Mouse (Mus musculus) erythroblast, embryonic 14.5 days (primary cell): ENCODE data around the gene Soat2. TPM values are rescaled to one million over a fixed set of nuclear protein-coding genes. Genes with fewer than 3 reads are reported as not detected.
"Not testable (repeated sequence)": the region's sequence is repeated elsewhere in the genome, so short reads cannot be mapped to it uniquely, and the experiment has no call there.

ENCODE experiments used
- H3K27me3 ChIP-seq: 2 replicates; pipeline ENCODE4 v1.6.1; 2012; ENCODE audit warnings: inconsistent platforms; ENCODE audit not compliant: control insufficient read depth
- H3K36me3 ChIP-seq: 2 replicates; pipeline ENCODE4 v1.6.1; 2012; ENCODE audit warnings: mild to moderate bottlenecking, inconsistent platforms; ENCODE audit not compliant: control insufficient read depth
- H3K4me1 ChIP-seq: 2 replicates; pipeline ENCODE4 v1.6.1; 2012; ENCODE audit warnings: inconsistent platforms; ENCODE audit not compliant: control insufficient read depth
- H3K4me3 ChIP-seq: replicated peaks from 2 replicates; pipeline ENCODE3; 2012; ENCODE audit warnings: moderate library complexity, mild to moderate bottlenecking, inconsistent platforms
- H3K9me3 ChIP-seq: 2 replicates; pipeline ENCODE4 v1.6.1; 2012; ENCODE audit warnings: low read length, inconsistent platforms, mixed read lengths; ENCODE audit not compliant: control insufficient read depth
- GATA1 ChIP-seq: IDR thresholded peaks from 2 replicates; pipeline ENCODE4 v1.6.1; 2012; ENCODE audit warnings: low read length, inconsistent platforms, mixed read lengths
- TAL1 ChIP-seq: IDR thresholded peaks from 3 replicates; pipeline ENCODE4 v1.6.1; 2012; ENCODE audit warnings: low read length, inconsistent platforms, mixed read lengths
- polyA plus RNA-seq: library from polyadenylated mRNA; stranded (reverse); fragments of >175 nt; gene quantifications from 2 replicates; pipeline ENCODE4 v1.2.3, GENCODE M21; 2012

Gene Soat2
- polyA plus RNA-seq, 1 experiment: 0.12 TPM

DNA sequence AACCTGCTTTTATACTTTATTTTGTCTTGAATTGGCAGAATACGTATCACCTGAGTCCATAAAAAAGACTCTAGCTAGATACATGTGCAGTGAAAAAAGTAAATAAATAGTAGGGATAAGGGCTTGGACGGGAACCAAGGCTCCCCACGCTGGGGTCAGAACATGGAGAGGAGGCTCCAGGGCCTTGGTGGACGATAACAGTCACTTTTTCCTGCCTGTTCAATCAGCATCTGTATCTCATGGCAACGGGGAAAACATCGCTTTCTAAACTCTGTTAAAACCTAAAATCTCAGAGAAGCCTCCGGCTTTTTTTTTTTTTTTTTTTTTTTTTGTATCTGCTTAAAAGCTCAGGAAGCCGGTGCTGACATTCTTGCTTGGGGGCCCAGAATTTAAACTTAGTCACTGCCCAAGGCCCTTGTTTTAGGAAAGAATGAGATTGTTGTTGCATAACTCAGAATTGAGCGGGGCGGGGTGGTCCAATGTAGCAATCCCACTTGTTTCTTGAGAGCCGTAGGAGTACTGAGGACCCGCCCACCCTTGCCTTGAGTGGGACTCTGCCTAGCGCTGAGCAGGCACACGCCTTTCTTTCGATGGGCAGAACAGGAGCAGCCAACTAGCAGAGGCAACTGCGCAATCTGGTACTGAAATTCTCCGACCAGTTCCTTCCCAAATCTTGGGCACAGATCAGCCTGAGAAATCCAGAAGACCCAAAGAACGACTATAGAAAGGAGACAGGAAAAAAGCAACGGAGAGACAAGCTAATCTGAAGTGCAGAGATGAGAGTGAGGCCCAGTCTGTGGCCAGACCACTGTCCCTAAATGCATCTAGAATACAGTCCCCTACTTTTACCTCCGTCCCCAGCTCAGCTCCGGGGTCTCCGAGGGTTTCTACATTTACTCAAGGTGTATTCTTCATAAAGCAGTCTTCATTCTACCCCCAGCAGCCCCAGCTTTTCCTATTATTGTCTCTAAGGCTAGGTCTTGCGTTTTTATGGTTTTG is 7.1 kb upstream of the Soat2 start:
- Histone ChIP-seq H3K27me3 (peaks cover 52% of the 10 kb centered on the region), H3K36me3 (no peaks in the 10 kb centered on the region), H3K9me3 (no peaks in the 10 kb centered on the region; the same call in 1 of the 2 replicates), H3K4me1 (peaks cover 22% of the 10 kb centered on the region), H3K4me3 (no peak overlapping the region)
- no peak for TF ChIP-seq GATA1
- TF ChIP-seq TAL1: no peak

DNA sequence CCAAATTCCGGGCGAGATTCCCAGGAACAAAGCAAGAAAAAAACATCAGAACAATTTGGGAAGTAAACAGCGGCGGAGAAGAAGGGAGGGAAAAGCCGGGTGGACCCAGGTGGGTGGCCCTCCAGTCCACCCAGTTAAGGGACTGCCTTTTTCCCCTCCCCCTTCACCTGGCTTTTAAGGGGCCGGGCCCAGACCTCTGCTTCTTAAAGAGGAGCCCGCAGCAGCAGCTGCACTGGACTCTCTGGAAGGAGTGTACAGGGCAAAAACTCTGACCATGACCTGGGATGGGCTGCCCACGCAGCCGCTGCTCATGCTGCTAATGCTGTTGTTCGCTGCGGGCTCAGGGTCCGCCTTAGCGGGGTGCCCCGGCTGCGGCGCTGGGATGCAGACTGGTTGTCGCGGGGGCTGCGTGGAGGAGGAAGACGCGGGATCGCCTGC is 6.0 kb upstream of the Soat2 start, which contains the start of gene Igfbp6:
Gene Igfbp6, plus strand, starts transcription at position 89 of the 438 bp plus-strand sequence.
- peaks cover 50% of the 10 kb centered on the region for H3K27me3 ChIP-seq
- TF ChIP-seq TAL1 (no peak), GATA1 (no peak)
- H3K36me3 ChIP-seq: no peaks in the 10 kb centered on the region
- H3K4me1 ChIP-seq: peaks cover 27% of the 10 kb centered on the region
- H3K4me3 ChIP-seq: no peak within 1 kb of the TSS
- no peaks in the 10 kb centered on the region; the same call in 1 of the 2 replicates for H3K9me3 ChIP-seq

DNA sequence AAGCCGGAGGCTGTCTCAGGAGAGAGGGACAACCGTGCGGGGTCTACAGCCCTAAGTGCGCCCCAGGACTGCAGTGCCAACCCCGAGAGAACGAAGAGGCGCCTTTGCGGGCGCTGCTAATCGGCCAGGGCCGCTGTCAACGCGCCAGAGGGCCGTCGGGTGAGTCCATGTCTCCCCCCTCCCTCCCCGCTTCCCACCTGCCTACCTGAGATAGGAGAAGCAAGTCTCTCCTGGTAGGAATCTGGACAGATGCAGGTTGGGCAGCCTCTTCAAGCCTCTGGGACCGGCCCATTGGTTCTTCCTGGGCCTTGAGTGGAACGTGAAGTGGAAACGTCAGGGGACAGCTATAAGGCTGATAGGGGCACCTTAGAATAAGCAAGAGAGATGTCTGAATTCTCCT is 5.6 kb upstream of the Soat2 start:
- H3K9me3 ChIP-seq: no peaks in the 10 kb centered on the region; the same call in 1 of the 2 replicates
- TF ChIP-seq GATA1 (no peak), TAL1 (no peak)
- no peak overlapping the region for H3K4me3 ChIP-seq
- peaks cover 31% of the 10 kb centered on the region for H3K4me1 ChIP-seq
- H3K27me3 ChIP-seq: peaks cover 48% of the 10 kb centered on the region
- H3K36me3 ChIP-seq: no peaks in the 10 kb centered on the region

DNA sequence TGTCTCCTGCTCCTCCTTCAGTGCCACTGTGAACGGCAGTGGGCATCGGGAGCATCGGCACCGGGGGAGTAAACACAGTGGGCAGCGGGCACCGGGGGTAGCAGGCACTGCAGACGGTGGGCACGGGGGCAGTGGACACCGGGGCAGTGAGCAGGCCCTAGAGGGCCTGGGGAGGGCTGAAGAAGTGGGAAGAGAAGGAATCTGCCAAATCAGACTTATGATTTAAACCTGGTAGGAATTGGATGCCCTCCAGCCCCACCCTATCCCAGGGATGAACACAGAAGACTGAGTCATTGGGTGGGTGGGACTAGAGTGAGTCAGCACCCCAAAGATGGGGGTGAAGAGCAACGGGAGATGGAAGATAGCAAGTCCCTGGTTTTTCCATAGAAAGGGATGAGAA is 5.0 kb upstream of the Soat2 start:
- TF ChIP-seq TAL1 (no peak), GATA1 (no peak)
- Histone ChIP-seq H3K4me1 (peaks cover 37% of the 10 kb centered on the region), H3K4me3 (no peak overlapping the region), H3K27me3 (peaks cover 48% of the 10 kb centered on the region), H3K36me3 (no peaks in the 10 kb centered on the region), H3K9me3 (no peaks in the 10 kb centered on the region; the same call in 1 of the 2 replicates)

DNA sequence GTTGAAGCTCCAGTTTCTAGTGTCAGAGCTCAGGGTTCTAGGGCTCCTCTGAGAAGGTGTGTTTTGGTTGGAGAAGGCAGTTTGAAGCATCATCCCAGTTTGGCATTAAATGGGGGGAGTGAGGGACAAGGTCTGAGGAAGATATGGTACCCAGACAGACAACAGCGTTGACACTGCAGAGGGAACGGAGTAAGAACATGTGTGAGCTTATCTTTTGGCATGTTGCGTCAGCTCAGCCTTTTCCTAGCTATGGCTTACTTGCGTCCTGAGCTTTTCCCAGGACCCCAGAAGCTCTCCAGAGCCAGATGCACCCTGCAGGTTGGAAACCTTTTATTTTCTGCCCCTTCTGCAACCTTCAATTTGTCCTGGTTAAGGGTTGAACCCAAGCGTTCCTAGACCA is 4.2 kb upstream of the Soat2 start:
- no peaks in the 10 kb centered on the region; the same call in 1 of the 2 replicates for H3K9me3 ChIP-seq
- peaks cover 45% of the 10 kb centered on the region for H3K4me1 ChIP-seq
- H3K4me3 ChIP-seq: no peak overlapping the region
- TF ChIP-seq TAL1 (no peak), GATA1 (no peak)
- H3K27me3 ChIP-seq: peaks cover 48% of the 10 kb centered on the region
- H3K36me3 ChIP-seq: no peaks in the 10 kb centered on the region

DNA sequence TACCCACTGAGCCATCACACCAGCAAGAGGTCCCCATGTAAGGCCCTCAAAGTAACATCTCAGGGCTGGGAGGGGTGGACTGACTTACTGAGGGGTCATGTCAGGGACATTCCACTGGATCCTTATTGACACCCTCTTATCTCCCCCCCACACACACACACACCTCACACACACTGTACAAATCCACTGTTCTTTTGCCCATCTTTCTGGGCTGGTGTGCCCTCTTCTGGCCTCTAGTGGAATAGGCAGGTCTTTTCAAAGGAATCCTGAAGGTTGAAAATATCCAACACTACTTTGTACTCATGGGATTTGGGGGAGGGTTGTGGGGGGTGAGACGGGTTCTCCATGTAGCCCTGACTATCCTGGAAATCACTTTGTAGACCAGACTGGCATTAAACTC is 3.4 kb upstream of the Soat2 start:
- Histone ChIP-seq H3K27me3 (peaks cover 42% of the 10 kb centered on the region), H3K4me3 (no peak overlapping the region), H3K9me3 (no peaks in the 10 kb centered on the region; the same call in 1 of the 2 replicates), H3K4me1 (peaks cover 49% of the 10 kb centered on the region), H3K36me3 (no peaks in the 10 kb centered on the region)
- no peak for TF ChIP-seq GATA1
- no peak for TF ChIP-seq TAL1

DNA sequence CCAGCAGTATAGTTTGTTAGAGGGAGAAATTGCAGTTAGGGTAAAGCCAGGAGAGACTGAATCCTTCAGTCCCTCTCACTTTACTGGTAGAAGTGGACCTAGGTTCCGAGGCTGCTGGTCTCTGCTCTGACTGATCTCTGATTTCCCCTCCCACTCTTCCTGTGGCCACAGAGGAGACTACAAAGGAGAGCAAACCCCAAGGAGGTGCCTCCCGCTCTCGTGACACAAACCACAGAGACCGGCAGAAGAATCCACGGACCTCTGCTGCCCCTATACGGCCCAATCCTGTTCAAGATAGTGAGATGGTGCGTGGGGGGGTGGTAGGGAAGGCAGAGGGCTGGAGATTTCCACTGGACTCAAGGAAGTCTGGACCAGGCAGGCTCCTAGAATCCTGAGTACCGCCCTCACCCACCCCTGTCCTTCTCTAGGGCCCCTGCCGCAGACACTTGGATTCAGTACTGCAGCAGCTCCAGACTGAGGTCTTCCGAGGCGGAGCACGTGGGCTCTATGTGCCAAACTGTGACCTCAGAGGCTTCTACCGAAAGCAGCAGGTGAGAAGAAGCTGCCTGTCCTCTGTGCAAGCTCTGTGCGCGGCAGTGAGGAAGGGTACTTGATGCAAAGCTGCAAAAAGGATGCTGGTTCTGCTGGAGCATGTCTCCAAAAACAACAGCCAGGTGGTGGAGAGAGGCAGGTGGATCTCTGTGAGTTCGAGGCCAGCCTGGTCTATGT is 2.5 kb upstream of the Soat2 start:
- TF ChIP-seq TAL1: no peak
- no peak for TF ChIP-seq GATA1
- Histone ChIP-seq H3K9me3 (no peaks in the 10 kb centered on the region; the same call in 1 of the 2 replicates), H3K36me3 (peaks cover 2% of the 10 kb centered on the region), H3K4me3 (no peak overlapping the region), H3K4me1 (peaks cover 51% of the 10 kb centered on the region), H3K27me3 (peaks cover 34% of the 10 kb centered on the region)

DNA sequence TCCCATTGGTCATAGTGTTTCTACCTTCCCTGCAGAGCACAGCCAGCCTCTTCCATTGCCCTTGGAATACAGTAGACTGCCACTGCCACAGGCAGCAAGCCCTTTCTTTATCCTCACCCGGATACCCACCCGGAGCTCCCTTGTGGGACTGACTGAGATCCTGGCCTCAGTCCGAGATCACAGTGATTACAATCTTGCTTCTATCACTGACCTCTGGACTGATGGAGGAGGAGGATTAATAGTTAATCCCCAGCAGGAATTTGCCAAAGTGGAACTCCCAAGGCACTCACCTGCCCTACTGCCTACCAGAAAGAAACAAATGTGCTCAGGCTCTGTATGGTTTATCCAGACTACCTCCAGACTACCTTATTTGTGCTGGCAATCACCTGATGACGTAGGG is 765 bp upstream of the Soat2 start:
- H3K27me3 ChIP-seq: peaks cover 17% of the 10 kb centered on the region
- H3K4me1 ChIP-seq: peaks cover 55% of the 10 kb centered on the region
- H3K9me3 ChIP-seq: no peaks in the 10 kb centered on the region; the same call in 1 of the 2 replicates
- peaks cover 19% of the 10 kb centered on the region for H3K36me3 ChIP-seq
- no peak overlapping the region for H3K4me3 ChIP-seq
- TF ChIP-seq GATA1 (no peak), TAL1 (no peak)

DNA sequence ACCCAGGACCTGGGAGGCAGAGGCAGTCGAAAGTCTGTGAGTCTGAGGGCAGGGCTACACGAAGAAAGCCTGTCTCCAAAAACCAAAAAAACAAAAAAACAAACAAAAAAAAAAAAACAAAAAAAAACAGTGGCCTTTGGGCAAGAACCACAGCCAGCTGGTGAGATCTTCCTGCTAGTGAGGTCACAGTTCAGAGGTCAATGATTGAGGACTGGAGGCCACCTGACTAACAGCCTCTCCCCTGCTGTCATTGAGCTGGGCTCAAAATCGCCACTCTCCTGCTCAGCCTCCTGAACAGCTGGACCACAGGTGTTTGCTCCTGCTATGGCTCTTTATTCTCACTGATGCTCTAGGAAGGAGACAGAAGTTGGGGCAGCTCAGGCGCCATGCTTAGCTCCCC is 2.3 kb downstream of the Soat2 start:
- peaks cover 37% of the 10 kb centered on the region for H3K4me1 ChIP-seq
- H3K27me3 ChIP-seq: no peaks in the 10 kb centered on the region
- TF ChIP-seq TAL1: no peak
- TF ChIP-seq GATA1: no peak

DNA sequence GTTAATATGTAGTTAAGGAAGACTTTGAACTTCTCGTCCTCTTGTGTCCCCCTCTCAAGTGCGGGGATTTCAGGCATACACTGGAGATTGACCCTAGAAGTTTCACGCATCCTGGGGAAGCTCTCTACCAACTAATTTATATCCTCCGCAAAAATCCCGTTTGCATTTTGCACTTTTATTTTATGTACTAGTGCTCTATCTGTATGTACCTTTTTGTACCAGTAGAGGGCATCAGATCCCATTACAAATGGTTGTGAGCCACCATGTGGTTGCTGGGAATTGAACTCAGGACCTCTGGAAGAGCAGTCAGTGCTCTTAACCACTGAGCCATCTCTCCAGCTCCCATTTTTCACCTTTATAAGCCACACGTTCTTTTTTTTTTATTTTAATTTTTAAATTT is 4.7 kb downstream of the Soat2 start:
- H3K27me3 ChIP-seq, H3K4me3 ChIP-seq, H3K9me3 ChIP-seq: not testable (repeated sequence)
- peaks cover 45% of the 10 kb centered on the region for H3K36me3 ChIP-seq
- H3K4me1 ChIP-seq: peaks cover 22% of the 10 kb centered on the region

More for the DNA sequence above, 2.3 kb downstream of the Soat2 start:
- Histone ChIP-seq H3K36me3 (peaks cover 34% of the 10 kb centered on the region), H3K9me3 (no peaks in the 10 kb centered on the region; the same call in none of the 2 replicates), H3K4me3 (no peak overlapping the region)
